Mouse (Mus musculus) macrophage (primary cell): ENCODE data around the gene Gm17455. TPM values are rescaled to one million over a fixed set of nuclear protein-coding genes. Genes with fewer than 3 reads are reported as not detected.

ENCODE experiments used
- H3K27ac ChIP-seq: fragments of 350-480 bp; formaldehyde crosslinking; 2 replicates; pipeline ENCODE4 v1.9.0; 2021
- H3K36me3 ChIP-seq: fragments of 350-480 bp; formaldehyde crosslinking; 2 replicates; pipeline ENCODE4 v1.9.0; 2021; ENCODE audit errors: inconsistent target
- H3K4me3 ChIP-seq: fragments of 350-480 bp; formaldehyde crosslinking; 2 replicates; pipeline ENCODE4 v1.9.0; 2021; ENCODE audit errors: inconsistent target
- H3K79me2 ChIP-seq: fragments of 350-480 bp; formaldehyde crosslinking; 2 replicates; pipeline ENCODE4 v1.9.0; 2021; ENCODE audit errors: inconsistent target
- WGBS: methylation state at CpG from one replicate; pipeline ENCODE4 v1.1.7; 2026; ENCODE audit warnings: inconsistent platforms; ENCODE audit not compliant: missing documents; 5-methylcytosine and 5-hydroxymethylcytosine counted together
- polyA plus RNA-seq: library from polyadenylated mRNA; stranded (reverse); fragments of 250-400 nt; gene quantifications from 3 replicates; pipeline ENCODE4 v1.2.4, GENCODE M21; 2018; ENCODE audit warnings: inconsistent platforms

The Gm17455 gene
- polyA plus RNA-seq, 1 experiment from 2014 or later = not detected

- peaks cover 57% of the 10 kb centered on the region for H3K36me3 ChIP-seq
- H3K4me3 ChIP-seq = no peak overlapping the region
- 81% methylated on average over 5 of the region's 6 CpGs for WGBS
- H3K27ac ChIP-seq = peak overlapping the region; percentile 90
- H3K79me2 ChIP-seq = peaks cover 58% of the 10 kb centered on the region; the same call in 1 of the 2 replicates
Observed at GRCm38 (mm10) chr10:60363426-60363825, 36.1 kb upstream of the Gm17455 start.

GRCm38 (mm10) chr10:60367145-60367544 lies 32.4 kb upstream of the Gm17455 start:
- H3K79me2 ChIP-seq = peaks cover 54% of the 10 kb centered on the region; the same call in 1 of the 2 replicates
- WGBS = 0% methylated on average over 2 of the region's 2 CpGs
- no peak overlapping the region for H3K4me3 ChIP-seq
- H3K27ac ChIP-seq = peak overlapping the region; percentile 91
- H3K36me3 ChIP-seq = peaks cover 49% of the 10 kb centered on the region

GRCm38 (mm10) chr10:60367904-60368303 lies 31.6 kb upstream of the Gm17455 start:
- 7% methylated on average over 4 of the region's 4 CpGs for WGBS
- Histone ChIP-seq H3K36me3 (peaks cover 49% of the 10 kb centered on the region), H3K27ac (peak overlapping the region; percentile 91), H3K79me2 (peaks cover 54% of the 10 kb centered on the region; the same call in 1 of the 2 replicates), H3K4me3 (no peak overlapping the region)

- H3K4me3 ChIP-seq = no peak overlapping the region
- 46% methylated on average over 6 of the region's 6 CpGs for WGBS
Observed at GRCm38 (mm10) chr10:60369405-60369804, 30.1 kb upstream of the Gm17455 start.

GRCm38 (mm10) chr10:60370098-60370497 lies 29.4 kb upstream of the Gm17455 start:
- no peak overlapping the region for H3K4me3 ChIP-seq
- WGBS = 82% methylated on average over 2 of the region's 2 CpGs
- H3K79me2 ChIP-seq = peaks cover 32% of the 10 kb centered on the region; the same call in 1 of the 2 replicates
- H3K36me3 ChIP-seq = peaks cover 37% of the 10 kb centered on the region
- peak overlapping the region; percentile 97 for H3K27ac ChIP-seq

More at GRCm38 (mm10) chr10:60369405-60369804, 30.1 kb upstream of the Gm17455 start:
- Histone ChIP-seq H3K27ac (peak overlapping the region; percentile 97), H3K36me3 (peaks cover 44% of the 10 kb centered on the region), H3K79me2 (peaks cover 39% of the 10 kb centered on the region; the same call in 1 of the 2 replicates)

- H3K36me3 ChIP-seq = peaks cover 34% of the 10 kb centered on the region
- no peak overlapping the region for H3K4me3 ChIP-seq
- H3K27ac ChIP-seq = peak overlapping the region; percentile 97
- WGBS = 37% methylated on average over 4 of the region's 5 CpGs
- H3K79me2 ChIP-seq = peaks cover 29% of the 10 kb centered on the region; the same call in 1 of the 2 replicates
Observed at GRCm38 (mm10) chr10:60370601-60371061, 28.9 kb upstream of the Gm17455 start.

- Histone ChIP-seq H3K36me3 (peaks cover 27% of the 10 kb centered on the region), H3K79me2 (peaks cover 29% of the 10 kb centered on the region; the same call in 1 of the 2 replicates), H3K4me3 (peak overlapping the region; percentile 3; the same call in 1 of the 2 replicates), H3K27ac (peak overlapping the region; percentile 97)
- WGBS = 0% methylated on average over 5 of the region's 5 CpGs
Observed at GRCm38 (mm10) chr10:60371596-60372386, 27.7 kb upstream of the Gm17455 start.

- Histone ChIP-seq H3K4me3 (no peak overlapping the region), H3K79me2 (peaks cover 26% of the 10 kb centered on the region; the same call in 1 of the 2 replicates), H3K27ac (peak overlapping the region; percentile 97), H3K36me3 (peaks cover 24% of the 10 kb centered on the region)
- 66% methylated on average over 6 of the region's 6 CpGs for WGBS
Observed at GRCm38 (mm10) chr10:60373543-60373936, 26.0 kb upstream of the Gm17455 start.

- Histone ChIP-seq H3K36me3 (peaks cover 19% of the 10 kb centered on the region; the same call in 1 of the 2 replicates), H3K79me2 (peaks cover 20% of the 10 kb centered on the region; the same call in 1 of the 2 replicates), H3K4me3 (no peak overlapping the region), H3K27ac (peak overlapping the region; percentile 97)
- WGBS = 59% methylated on average over 8 of the region's 8 CpGs
Observed at GRCm38 (mm10) chr10:60373937-60374578, 25.5 kb upstream of the Gm17455 start.

- Histone ChIP-seq H3K27ac (no peak overlapping the region), H3K36me3 (0 out of 2 replicates have a peak, but pooled peaks cover 5% of the 10 kb centered on the region), H3K79me2 (peaks cover 5% of the 10 kb centered on the region; the same call in 1 of the 2 replicates), H3K4me3 (no peak overlapping the region)
- WGBS = 82% methylated on average over 16 of the region's 16 CpGs
Observed at GRCm38 (mm10) chr10:60376704-60377103, 22.8 kb upstream of the Gm17455 start.

GRCm38 (mm10) chr10:60379419-60379957 lies 20.0 kb upstream of the Gm17455 start:
- WGBS = 51% methylated on average over 5 of the region's 9 CpGs

GRCm38 (mm10) chr10:60380229-60380628 lies 19.3 kb upstream of the Gm17455 start:
- 87% methylated on average over 3 of the region's 3 CpGs for WGBS
- Histone ChIP-seq H3K79me2 (no peaks in the 10 kb centered on the region), H3K27ac (0 out of 2 replicates have a peak overlapping the region, but pooled peaks have one; percentile 15), H3K4me3 (no peak overlapping the region), H3K36me3 (no peaks in the 10 kb centered on the region)

More at GRCm38 (mm10) chr10:60379419-60379957, 20.0 kb upstream of the Gm17455 start:
- Histone ChIP-seq H3K27ac (0 out of 2 replicates have a peak overlapping the region, but pooled peaks have one; percentile 15), H3K79me2 (no peaks in the 10 kb centered on the region), H3K36me3 (no peaks in the 10 kb centered on the region), H3K4me3 (no peak overlapping the region)

GRCm38 (mm10) chr10:60381142-60381925 lies 18.2 kb upstream of the Gm17455 start:
- Histone ChIP-seq H3K4me3 (no peak overlapping the region), H3K36me3 (no peaks in the 10 kb centered on the region)

GRCm38 (mm10) chr10:60388332-60388731 lies 11.2 kb upstream of the Gm17455 start:
- Histone ChIP-seq H3K36me3 (no peaks in the 10 kb centered on the region), H3K79me2 (no peaks in the 10 kb centered on the region), H3K27ac (no peak overlapping the region), H3K4me3 (no peak overlapping the region)
- WGBS = 58% methylated on average over 1 of the region's 2 CpGs

More at GRCm38 (mm10) chr10:60381142-60381925, 18.2 kb upstream of the Gm17455 start:
- Histone ChIP-seq H3K79me2 (no peaks in the 10 kb centered on the region), H3K27ac (no peak overlapping the region)
- WGBS = 76% methylated on average over 10 of the region's 10 CpGs
